Mouse (Mus musculus) mouse embryonic stem cell (cell line): ENCODE measurements at regions not wholly inside any gene's neighbourhood (a gene's known extent, or its start where the extent isn't known, plus 50 kb on each side); places are given as distances from the start of the nearest gene placed in this dataset.
"Not testable (repeated sequence)": the region's sequence is repeated elsewhere in the genome, so short reads cannot be mapped to it uniquely, and the experiment has no call there.

ENCODE experiments used
- in situ Hi-C, 2 experiments: fragments of 300-500 bp; cut with MboI; formaldehyde crosslinking; loops; 1 replicate in 1 of 2; 3 replicates in 1 of 2; pipeline ENCODE4 v1.14.3; 2019 to 2020; ENCODE audit warnings: low sequenced_read_pairs in 2 of 2, low pct_unique_long_range_greater_than_20kb in 1 of 2, mixed read lengths in 1 of 2; ENCODE audit not compliant: unreplicated experiment in 1 of 2

DNA sequence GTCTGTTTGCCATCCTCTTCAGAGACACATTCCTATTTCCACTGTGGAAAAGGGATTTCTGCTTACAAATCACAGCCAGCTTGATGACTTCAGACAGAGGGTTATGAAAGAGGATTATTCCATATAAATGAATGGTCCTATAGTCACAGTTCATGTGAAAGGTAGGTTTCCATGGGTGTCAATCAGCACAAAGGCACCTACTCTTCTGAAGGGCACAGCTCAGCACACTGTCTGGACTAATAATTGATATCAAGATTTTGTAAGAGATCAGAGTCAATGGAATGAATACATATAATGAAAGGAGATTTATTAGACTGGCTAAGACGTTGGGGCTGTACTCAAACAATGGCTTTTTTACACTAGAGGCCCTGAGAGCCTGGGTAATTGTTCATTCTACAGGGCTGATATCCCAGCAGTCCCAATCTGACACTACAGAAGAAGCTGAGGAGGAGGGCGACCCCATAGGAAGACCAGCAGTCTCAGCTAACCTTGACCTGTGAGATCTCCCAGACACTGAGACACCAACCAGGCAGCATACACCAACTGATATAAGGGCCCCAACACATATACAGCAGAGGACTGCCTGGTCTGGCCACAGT lies 702.4 kb downstream of the Efna5 start:
- in situ Hi-C loops = no loop called here

DNA sequence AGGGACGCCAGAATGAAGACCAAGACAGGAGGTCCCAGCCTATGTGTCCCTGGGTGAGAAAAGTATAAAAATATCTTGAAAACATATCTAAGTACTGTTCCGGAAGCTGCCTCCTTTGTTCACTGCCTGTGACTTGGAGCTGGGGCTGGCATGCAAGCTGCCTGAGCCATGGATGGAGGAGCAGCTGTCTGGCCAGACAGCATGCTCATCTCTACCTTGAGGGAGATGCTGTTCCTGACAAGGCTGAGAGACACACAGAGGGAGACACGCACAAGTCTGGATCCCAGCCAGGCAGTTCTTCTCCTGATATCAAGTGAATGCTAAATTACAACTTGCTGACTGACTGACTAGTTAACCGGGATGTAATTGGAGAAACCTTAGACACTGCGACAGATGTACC lies 704.8 kb downstream of the Efna5 start:
- in situ Hi-C loops = no loop called here

DNA sequence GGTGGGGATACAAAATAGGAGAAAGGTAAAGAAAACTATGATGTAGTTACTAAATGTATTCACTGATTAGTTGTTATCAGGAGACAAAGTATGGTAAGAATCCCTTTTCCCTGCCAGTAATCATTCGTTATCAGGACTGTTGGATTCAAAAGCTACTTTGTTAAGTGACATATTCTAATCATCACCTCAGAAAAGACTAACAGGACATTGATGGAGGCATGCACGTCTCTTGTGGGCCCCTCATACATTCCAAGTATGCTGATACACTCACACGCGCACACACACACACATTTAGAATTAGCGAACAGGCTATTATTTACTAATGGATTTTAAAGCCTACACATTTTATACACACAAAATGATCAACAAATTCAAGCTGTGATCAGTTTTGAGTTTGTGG lies 708.8 kb downstream of the Efna5 start:
- in situ Hi-C loops = no loop called here

DNA sequence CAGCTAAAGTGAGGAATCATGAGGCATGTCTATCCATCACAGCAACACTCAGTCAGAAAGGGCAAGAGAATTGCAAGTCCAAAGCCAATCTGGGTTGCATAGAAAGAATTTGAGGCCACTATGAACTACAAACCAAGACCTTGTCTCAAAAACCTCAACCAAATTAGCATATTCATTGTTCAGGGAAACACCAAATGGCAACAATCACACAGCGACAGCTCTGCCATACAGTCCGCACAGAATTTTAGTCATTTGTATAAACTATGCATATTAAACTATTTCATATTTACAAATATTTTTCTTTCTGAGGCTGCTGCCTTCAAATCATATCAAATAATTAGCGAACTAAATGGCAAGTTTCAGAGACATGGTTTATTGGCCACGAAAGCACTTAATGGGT lies 709.6 kb downstream of the Efna5 start:
- in situ Hi-C loops = no loop called here

DNA sequence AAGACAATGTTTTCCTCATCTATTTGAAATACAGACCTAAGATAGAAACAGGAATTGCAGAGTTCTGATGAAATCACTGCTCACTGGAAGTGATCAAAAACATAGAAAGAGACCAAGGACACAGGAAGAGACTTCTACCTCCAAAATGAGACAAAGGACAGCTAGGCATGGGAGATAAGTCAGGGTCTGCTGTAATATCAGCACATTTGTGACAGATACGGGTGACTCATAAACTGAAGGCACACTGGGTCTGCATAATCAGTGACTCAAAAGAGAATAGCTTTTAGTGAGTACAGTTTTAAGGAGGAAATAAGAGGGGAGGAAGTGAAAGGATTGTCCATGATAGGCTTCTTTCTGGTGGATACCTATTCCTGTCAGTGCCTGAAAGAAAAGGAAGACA lies 719.7 kb downstream of the Efna5 start:
- in situ Hi-C loops = no loop called here

DNA sequence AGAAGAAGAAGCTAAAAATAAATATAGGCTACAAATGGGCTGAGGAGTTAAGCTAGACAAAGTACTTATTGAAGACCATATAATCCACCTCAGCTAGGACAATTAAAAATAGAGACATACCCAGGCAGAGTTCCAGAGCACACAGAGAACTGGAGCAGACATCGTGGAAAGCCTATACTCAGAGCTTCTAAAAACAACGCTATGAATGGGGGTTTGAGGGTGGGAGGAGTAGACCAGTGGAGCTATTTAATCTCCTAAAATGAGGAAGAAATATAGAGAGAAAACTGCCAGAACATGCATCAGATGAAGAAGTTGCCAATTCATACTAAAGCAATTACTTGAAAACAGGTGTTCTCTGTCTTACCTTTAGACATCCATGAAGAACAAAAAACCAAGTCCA lies 720.8 kb downstream of the Efna5 start:
- in situ Hi-C loops = no loop called here

DNA sequence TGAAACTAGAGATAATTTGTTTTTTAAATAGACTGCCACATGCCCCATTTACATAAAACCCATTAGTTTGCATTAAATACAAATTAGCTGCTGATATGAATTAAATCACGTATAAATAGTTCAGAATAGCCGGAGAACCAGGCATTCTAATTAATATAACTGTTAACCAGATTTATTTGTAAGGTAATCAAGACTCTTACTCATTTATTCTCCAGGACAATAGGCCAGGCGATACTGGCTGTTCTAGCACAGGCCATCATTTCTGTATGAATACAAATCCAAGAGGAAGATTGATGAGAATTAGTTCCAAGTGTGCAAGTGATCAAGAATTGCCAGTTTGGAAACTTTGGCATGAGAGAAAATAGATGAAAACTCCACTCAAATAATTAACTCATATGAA lies 746.1 kb downstream of the Efna5 start:
- in situ Hi-C loops = no loop called here

DNA sequence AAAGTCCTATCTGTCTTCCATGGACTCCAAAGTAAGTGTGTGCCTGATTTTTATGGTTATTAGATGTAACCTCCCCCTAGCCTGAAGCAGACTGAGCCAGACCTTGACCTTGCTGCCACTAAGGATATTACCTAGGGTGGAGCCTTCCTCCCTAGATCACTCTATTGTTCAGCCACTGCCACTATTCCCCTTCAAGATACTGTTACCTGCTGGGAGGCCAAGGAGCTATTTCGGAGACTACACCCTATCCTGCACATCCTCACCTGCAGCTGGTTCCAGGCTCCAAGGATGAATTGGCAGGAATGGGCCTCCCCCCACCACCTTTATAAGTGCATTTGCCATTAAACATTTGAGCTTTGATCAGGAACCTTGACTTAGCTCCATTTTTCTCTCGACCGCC lies 769.4 kb downstream of the Efna5 start:
- in situ Hi-C loops = not testable (repeated sequence)

DNA sequence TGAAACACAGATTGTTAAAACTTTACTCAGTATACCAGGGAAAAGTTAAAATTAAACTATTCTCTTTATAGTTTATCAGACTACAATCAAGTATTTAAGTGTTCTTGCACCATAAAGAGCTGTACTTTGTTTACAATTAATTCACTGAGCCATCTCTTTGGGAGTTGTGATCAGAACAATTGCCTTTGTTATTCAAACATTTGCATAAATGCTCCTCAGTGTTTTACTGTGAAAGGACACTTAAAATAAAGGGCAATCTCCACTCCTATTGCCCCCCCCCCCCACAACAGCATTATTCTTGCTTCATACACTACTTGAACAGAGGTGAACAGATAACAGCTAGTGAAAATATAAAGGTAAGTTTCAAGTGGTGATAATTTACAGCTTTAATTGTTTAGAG lies 772.1 kb downstream of the Efna5 start:
- in situ Hi-C loops = loop anchor here (10.0 kb wide), 1 partner anchor 54 kb away; no protein-coding TSS in a partner anchor

DNA sequence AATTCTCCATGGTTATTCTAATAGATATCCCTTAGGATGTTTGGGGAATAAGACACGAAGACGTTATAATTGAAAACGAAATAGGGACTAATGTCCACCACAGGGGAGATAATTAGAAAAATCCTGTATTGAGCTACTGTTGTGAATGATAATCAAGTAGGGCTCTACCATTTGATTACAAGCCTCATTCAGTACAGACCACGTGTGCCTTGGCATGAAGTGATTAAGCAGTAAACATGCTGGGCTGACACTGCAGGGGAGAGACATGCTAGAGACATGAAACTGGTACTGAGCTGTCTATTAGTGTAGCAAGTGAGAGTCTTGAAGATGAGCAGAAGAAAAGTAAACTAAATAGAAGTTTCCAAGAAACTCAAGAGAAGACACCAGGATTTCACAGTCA lies 797.8 kb downstream of the Efna5 start:
- in situ Hi-C loops = no loop called here

DNA sequence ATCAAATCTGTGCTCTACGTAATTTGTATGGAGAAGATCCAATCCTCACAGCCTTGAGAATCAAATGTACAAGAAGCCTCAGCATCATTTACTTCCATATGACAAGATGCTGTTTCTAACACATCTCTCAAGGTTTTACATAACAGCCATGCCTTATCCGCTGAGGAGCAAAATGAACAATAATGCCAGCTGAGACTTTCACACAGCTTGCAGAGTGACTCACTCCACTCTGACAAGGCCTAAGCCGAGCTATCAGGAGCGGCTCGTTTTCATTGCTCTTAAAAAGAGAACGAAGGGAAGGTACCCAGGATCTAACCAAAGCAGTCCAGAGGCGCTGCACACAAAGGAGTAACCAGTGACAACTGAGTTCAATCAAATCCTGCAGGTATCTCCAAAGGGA lies 803.5 kb downstream of the Efna5 start:
- in situ Hi-C loops = no loop called here

DNA sequence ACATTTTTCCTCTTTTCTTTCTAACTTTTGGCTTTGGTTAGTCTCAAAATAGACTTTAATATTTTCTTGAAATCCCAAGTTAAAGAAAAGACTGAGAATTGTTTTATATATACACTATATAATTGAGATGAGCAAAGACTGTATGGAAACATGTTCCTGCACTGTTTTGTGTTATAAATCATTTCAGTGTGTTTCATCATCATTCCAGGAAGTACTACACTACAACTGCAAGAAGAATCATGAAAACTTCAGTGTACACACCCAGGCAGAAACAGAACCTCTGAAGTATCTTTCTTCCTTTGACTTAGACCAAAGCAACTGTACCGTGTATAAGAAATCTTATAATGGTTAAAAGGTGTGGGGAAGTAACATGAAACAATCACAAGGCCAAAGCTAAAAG lies 816.2 kb downstream of the Efna5 start:
- in situ Hi-C loops = no loop called here

DNA sequence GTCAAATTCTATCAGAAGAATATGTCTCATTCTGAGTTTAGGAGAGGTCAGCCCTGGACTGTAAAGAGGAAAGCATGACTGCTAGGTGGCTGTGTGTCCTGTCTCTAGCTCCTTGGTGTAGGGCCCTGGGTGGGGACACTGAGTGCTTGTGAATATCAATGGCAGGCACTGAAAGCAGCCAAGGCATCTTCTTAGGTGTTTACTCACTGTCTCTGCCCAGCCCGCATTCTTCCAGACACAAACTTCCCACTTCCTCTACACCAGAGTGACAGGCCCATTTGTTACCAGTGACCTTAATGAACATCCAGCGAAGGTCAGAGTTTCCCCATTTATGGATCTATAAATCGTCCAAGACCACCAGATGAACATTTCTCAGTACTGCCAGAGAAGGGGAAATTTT lies 823.1 kb downstream of the Efna5 start:
- in situ Hi-C loops = loop anchor here (10.0 kb wide), 1 partner anchor 47 kb away; no protein-coding TSS in a partner anchor

DNA sequence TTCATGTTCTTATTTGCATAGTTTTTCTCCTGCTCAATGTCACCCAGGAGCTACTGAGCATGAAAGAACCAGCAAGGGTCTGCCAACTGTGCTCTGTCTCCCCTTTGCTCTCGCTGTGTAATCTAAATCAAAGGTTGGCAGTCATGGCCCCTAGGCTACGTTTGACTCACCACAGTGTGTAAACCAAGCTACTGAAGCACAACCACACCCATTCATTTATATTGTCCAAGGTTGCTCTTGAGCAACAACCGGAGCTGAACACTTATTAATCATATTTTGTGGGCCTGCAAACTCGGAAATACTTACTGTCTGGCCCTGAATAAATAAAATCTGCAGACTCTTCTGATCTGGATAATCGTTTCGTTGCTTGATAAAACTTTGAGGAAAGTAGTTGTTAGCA lies 826.3 kb downstream of the Efna5 start:
- in situ Hi-C loops = loop anchor here (10.0 kb wide), 1 partner anchor 50 kb away; no protein-coding TSS in a partner anchor

DNA sequence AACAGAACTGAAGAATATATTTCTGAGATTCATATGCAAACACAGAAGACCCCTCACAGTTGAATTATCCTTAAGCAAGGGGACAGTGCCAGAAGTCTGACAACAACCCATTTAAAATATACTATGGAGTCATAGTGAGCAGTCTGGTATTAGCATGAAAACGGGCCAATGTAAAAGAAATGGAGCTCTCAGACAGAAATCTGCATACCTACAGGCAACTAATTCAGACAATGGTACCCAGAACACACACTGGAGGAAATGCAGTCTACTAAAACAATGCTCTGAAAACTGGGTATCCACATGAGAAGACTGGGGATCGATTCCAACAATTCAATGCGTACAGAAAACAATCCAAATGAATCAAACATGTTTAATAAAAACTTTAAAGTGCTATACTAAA lies 832.1 kb downstream of the Efna5 start:
- in situ Hi-C loops = no loop called here

DNA sequence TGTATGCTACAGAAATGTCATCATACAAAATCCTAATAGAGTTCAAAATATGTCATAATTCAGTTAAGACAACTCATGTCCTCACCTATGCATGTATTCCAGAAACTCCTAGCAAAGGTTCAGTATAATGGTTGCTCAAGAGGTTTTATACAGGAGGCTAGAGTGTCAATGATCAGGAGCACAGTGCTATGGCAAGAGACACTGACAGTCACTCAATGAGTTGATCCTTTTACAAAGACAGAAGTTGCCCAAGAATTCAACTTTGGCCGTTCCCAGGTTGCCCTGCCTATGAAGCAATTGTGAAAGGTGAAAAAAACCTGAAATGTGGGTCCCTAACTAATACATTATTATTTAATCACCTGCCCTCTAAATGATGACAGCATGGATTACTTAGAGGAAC lies 850.5 kb downstream of the Efna5 start:
- in situ Hi-C loops = no loop called here
